Comparison of ENCODE assay signal across 12 mouse cellular contexts in genomic region chr3:68793923-68794322, GRCm38 (mm10).
DNase-seq lines count a peak whose midpoint lies in the region; ATAC-seq and TF ChIP-seq lines count a peak whose summit lies in the region.
"Had no signal": no experiment of that assay in that cellular context is flagged by ENCODE, and none has a peak within 500 bp of the region (broad histone marks: within the 10 kb centered on the region; RNA-seq: fewer than 3 reads in every experiment).

No protein-coding gene starts in this region.

- no peak overlapping the region for H3K27ac ChIP-seq in forebrain, embryonic 12.5 days
- peak overlapping the region; percentile 19; the same call in 1 of the 2 replicates for H3K27ac ChIP-seq in hindbrain, embryonic 16.5 days (ENCODE audit: low read depth, low read length)
- peak overlapping the region; percentile 54; the same call in 1 of the 2 replicates for H3K27ac ChIP-seq in neural tube, embryonic 13.5 days (replicated peaks)
- no peak overlapping the region for H3K27ac ChIP-seq in thymus, adult 2 months (ENCODE audit: control insufficient read depth, insufficient read depth, low read length)
- H3K27ac ChIP-seq in liver, embryonic 11.5 days (ENCODE audit: low read depth, low read length) = no peak overlapping the region
- H3K27ac ChIP-seq: stomach, postnatal 0 days had no signal

- WGBS in forebrain, embryonic 12.5 days = 40% methylated on average over 2 of the region's 2 CpGs
- WGBS in hindbrain, embryonic 16.5 days = 35% methylated on average over 2 of the region's 2 CpGs
- WGBS in neural tube, embryonic 13.5 days = 42% methylated on average over 2 of the region's 2 CpGs
- WGBS in thymus, adult 2 months = 64% methylated on average over 2 of the region's 2 CpGs
- 71% methylated on average over 2 of the region's 2 CpGs for WGBS in liver, embryonic 11.5 days

- no peaks in the 10 kb centered on the region for H3K9me3 ChIP-seq in forebrain, embryonic 12.5 days
- H3K9me3 ChIP-seq in hindbrain, embryonic 16.5 days (ENCODE audit: control insufficient read depth, low read length) = no peaks in the 10 kb centered on the region
- H3K9me3 ChIP-seq in neural tube, embryonic 13.5 days = no peaks in the 10 kb centered on the region
- H3K9me3 ChIP-seq in liver, embryonic 11.5 days (ENCODE audit: control insufficient read depth, low read length) = no peaks in the 10 kb centered on the region

- H3K4me3 ChIP-seq in forebrain, embryonic 12.5 days (replicated peaks) = no peak overlapping the region
- no peak overlapping the region for H3K4me3 ChIP-seq in hindbrain, embryonic 16.5 days (ENCODE audit: low read length)
- no peak overlapping the region for H3K4me3 ChIP-seq in neural tube, embryonic 13.5 days
- no peak overlapping the region for H3K4me3 ChIP-seq in thymus, adult 2 months (ENCODE audit: control insufficient read depth, insufficient read depth, low read length)
- no peak overlapping the region for H3K4me3 ChIP-seq in liver, embryonic 11.5 days (ENCODE audit: low read depth, low read length)

- no peaks in the 10 kb centered on the region for H3K27me3 ChIP-seq in forebrain, embryonic 12.5 days
- no peaks in the 10 kb centered on the region for H3K27me3 ChIP-seq in hindbrain, embryonic 16.5 days (replicated peaks; ENCODE audit: control insufficient read depth, insufficient read depth, low read length)
- no peaks in the 10 kb centered on the region for H3K27me3 ChIP-seq in neural tube, embryonic 13.5 days
- no peaks in the 10 kb centered on the region for H3K27me3 ChIP-seq in thymus, adult 2 months (ENCODE audit: control insufficient read depth, insufficient read depth, low read length)
- no peaks in the 10 kb centered on the region for H3K27me3 ChIP-seq in liver, embryonic 11.5 days (replicated peaks; ENCODE audit: control insufficient read depth, insufficient read depth, low read length)

- peak; percentile 17 to 25 for DNase-seq in cerebellum, postnatal 10 days
- no peak for DNase-seq in thymus, adult 2 months
- DNase-seq in kidney, postnatal 10 days = no peak
- DNase-seq in liver, embryonic 11.5 days (ENCODE audit: low spot score) = no peak
- DNase-seq: cerebellum, adult 8-10 months; gastrocnemius, postnatal 25 days; lung, postnatal 4 days had no signal

- no peak for TF ChIP-seq POLR2A in thymus, adult 2 months (IDR thresholded peaks at IDR 0.05; ENCODE audit: control insufficient read depth, extremely low read depth, insufficient read depth, low read length, poor library complexity)

- ATAC-seq in cerebellum, adult (ENCODE audit: insufficient number of reproducible peaks, low FRiP score, low TSS enrichment) = no peak
- peak; percentile 68 for ATAC-seq in forebrain, embryonic 12.5 days (ENCODE audit: low FRiP score)
- peak; percentile 94 for ATAC-seq in hindbrain, embryonic 16.5 days
- peak; percentile 87 for ATAC-seq in neural tube, embryonic 13.5 days (ENCODE audit: low read depth)
- no peak for ATAC-seq in liver, embryonic 11.5 days (replicated peaks; ENCODE audit: low FRiP score)

- TF ChIP-seq CTCF in thymus, adult 2 months (IDR thresholded peaks at IDR 0.05; ENCODE audit: borderline replicate concordance, control insufficient read depth, extremely low read depth, insufficient read depth, low read length, poor library complexity) = no peak

- H3K9ac ChIP-seq in forebrain, embryonic 12.5 days = no peak overlapping the region
- H3K9ac ChIP-seq in hindbrain, embryonic 16.5 days (ENCODE audit: low read depth, low read length) = 0 out of 2 replicates have a peak overlapping the region, but pooled peaks have one; percentile 26
- H3K9ac ChIP-seq in neural tube, embryonic 13.5 days = 0 out of 2 replicates have a peak overlapping the region, but pooled peaks have one; percentile 9
- H3K9ac ChIP-seq in liver, embryonic 11.5 days (ENCODE audit: low read depth, low read length) = no peak overlapping the region

- no peaks in the 10 kb centered on the region for H3K36me3 ChIP-seq in forebrain, embryonic 12.5 days (replicated peaks)
- no peaks in the 10 kb centered on the region for H3K36me3 ChIP-seq in hindbrain, embryonic 16.5 days (ENCODE audit: control insufficient read depth, insufficient read depth, low read length)
- H3K36me3 ChIP-seq in neural tube, embryonic 13.5 days = no peaks in the 10 kb centered on the region
- H3K36me3 ChIP-seq in thymus, adult 2 months (ENCODE audit: control insufficient read depth, insufficient read depth, low read length) = no peaks in the 10 kb centered on the region
- no peaks in the 10 kb centered on the region for H3K36me3 ChIP-seq in liver, embryonic 11.5 days (ENCODE audit: control insufficient read depth, insufficient read depth, low read length)

- no peak overlapping the region for H3K4me2 ChIP-seq in forebrain, embryonic 12.5 days
- H3K4me2 ChIP-seq in hindbrain, embryonic 16.5 days (ENCODE audit: low read length) = no peak overlapping the region
- H3K4me2 ChIP-seq in neural tube, embryonic 13.5 days = no peak overlapping the region
- no peak overlapping the region for H3K4me2 ChIP-seq in liver, embryonic 11.5 days

- peaks cover 9% of the 10 kb centered on the region; the same call in 1 of the 2 replicates for H3K4me1 ChIP-seq in forebrain, embryonic 12.5 days
- peaks cover 11% of the 10 kb centered on the region for H3K4me1 ChIP-seq in hindbrain, embryonic 16.5 days (ENCODE audit: control insufficient read depth, insufficient read depth, low read depth, low read length)
- H3K4me1 ChIP-seq in neural tube, embryonic 13.5 days (replicated peaks) = peaks cover 11% of the 10 kb centered on the region
- peaks cover 19% of the 10 kb centered on the region for H3K4me1 ChIP-seq in thymus, adult 2 months (replicated peaks; ENCODE audit: control insufficient read depth, insufficient read depth, low read length)
- peaks cover 3% of the 10 kb centered on the region; the same call in 1 of the 2 replicates for H3K4me1 ChIP-seq in liver, embryonic 11.5 days (replicated peaks; ENCODE audit: control insufficient read depth, insufficient read depth, low read length)

Comparison
In these comparisons a context has a peak if more than half of its experiments do, and no peak if none do; other contexts are left out.
1. DNase-seq: peak in cerebellum, postnatal 10 days (2 of 2); none in thymus, adult 2 months (single experiment), kidney, postnatal 10 days (single experiment) and liver, embryonic 11.5 days (single experiment).
2. ATAC-seq: peak in forebrain, embryonic 12.5 days (single experiment), hindbrain, embryonic 16.5 days (single experiment) and neural tube, embryonic 13.5 days (single experiment); none in cerebellum, adult (single experiment) and liver, embryonic 11.5 days (single experiment).
3. H3K27ac ChIP-seq: peak in hindbrain, embryonic 16.5 days (single experiment) and neural tube, embryonic 13.5 days (single experiment); none in forebrain, embryonic 12.5 days (single experiment), thymus, adult 2 months (single experiment) and liver, embryonic 11.5 days (single experiment).
4. H3K9ac ChIP-seq: peak in hindbrain, embryonic 16.5 days (single experiment) and neural tube, embryonic 13.5 days (single experiment); none in forebrain, embryonic 12.5 days (single experiment) and liver, embryonic 11.5 days (single experiment).